Mouse (Mus musculus) heart, embryonic 15.5 days (tissue): ENCODE results near the gene Pla2g4b. TPM values are rescaled to one million over a fixed set of nuclear protein-coding genes. Genes with fewer than 3 reads are reported as not detected.

Source experiments
- ATAC-seq: fragments of 200-750 bp; cut with Nextera tagmentation; replicated peaks from 2 replicates; pipeline ENCODE4 v1.8.0; 2017; ENCODE audit warnings: low read depth, moderate TSS enrichment; ENCODE audit not compliant: insufficient number of reproducible peaks, insufficient read depth, low FRiP score
- H3K27ac ChIP-seq: fragments of 300-500 bp; sonication (generic); 2 replicates; pipeline ENCODE4 v1.5.1; 2015; ENCODE audit warnings: mild to moderate bottlenecking, inconsistent platforms
- H3K27me3 ChIP-seq: fragments of 300-500 bp; sonication (generic); 2 replicates; pipeline ENCODE4 v1.6.1; 2015; ENCODE audit warnings: inconsistent platforms
- H3K36me3 ChIP-seq: fragments of 300-500 bp; sonication (generic); 2 replicates; pipeline ENCODE4 v1.6.1; 2015; ENCODE audit warnings: mild to moderate bottlenecking, inconsistent platforms
- H3K4me1 ChIP-seq: fragments of 300-500 bp; sonication (generic); replicated peaks from 2 replicates; pipeline ENCODE4 v1.6.1; 2015; ENCODE audit warnings: inconsistent platforms
- H3K4me2 ChIP-seq: fragments of 300-500 bp; sonication (generic); 2 replicates; pipeline ENCODE4 v1.6.1; 2015; ENCODE audit warnings: inconsistent platforms, mild to moderate bottlenecking, moderate library complexity
- H3K4me3 ChIP-seq: fragments of 300-500 bp; sonication (generic); 2 replicates; pipeline ENCODE4 v1.5.1; 2015; ENCODE audit warnings: mild to moderate bottlenecking, inconsistent platforms
- H3K9ac ChIP-seq: fragments of 300-500 bp; sonication (generic); 2 replicates; pipeline ENCODE4 v1.6.1; 2015; ENCODE audit warnings: mild to moderate bottlenecking, inconsistent platforms
- H3K9me3 ChIP-seq: fragments of 300-500 bp; sonication (generic); replicated peaks from 2 replicates; pipeline ENCODE4 v1.6.1; 2016; ENCODE audit warnings: inconsistent platforms
- WGBS: fragments of 180-500 bp; shearing (Covaris S2); methylation state at CpG from one replicate; pipeline ENCODE4 v1.1.7; 2015; ENCODE audit warnings: mixed read lengths; 5-methylcytosine and 5-hydroxymethylcytosine counted together
- polyA plus RNA-seq: library from polyadenylated mRNA; unstranded; fragments of >200 nt; fragmentation: Nextera tagmentation; extraction: Ambion mirVana; gene quantifications from 2 replicates; pipeline ENCODE4 v1.2.1, GENCODE M21; 2015

Pla2g4b gene
- 0.90 and 1.3 TPM in 2 replicates for polyA plus RNA-seq

DNA sequence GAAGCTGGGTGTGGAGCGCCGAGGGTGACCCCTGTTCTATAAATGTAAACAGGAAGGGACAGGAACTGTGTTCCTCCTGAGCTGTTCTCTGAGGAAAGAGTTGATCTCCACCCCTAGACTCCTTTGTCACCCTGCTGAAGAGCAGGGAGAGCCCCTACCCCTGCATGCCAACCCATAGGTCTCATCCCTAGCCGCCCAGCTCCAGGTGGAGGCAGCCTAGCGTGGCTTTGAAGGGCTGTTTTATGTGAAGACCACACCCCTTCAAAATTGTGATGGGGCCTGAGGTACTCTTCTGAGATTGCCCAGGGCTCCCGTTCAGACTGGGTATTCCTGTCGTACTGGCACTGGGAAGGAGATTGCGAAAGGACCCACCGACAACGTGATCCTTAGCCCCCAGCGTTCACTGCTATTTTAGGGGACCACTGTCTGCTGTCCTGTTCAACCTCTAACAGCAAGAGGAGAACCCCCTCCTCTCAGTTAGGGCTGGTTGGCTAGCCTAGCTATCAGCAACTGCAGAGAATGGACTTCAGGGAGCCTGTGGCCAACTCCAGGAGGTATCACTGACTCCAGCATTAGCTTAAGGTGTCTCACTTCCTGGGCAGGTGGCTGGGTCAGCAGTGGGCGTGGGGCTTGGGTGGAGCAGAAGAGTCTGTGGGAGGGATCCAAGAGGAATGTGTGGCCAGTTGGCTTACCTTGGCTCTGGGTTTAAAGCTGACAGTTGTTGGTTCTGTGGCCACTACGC, at the start of gene Pla2g4b:
Gene Pla2g4b (plus strand): TSS at position 692 of the 742 bp plus-strand sequence.
- 85% methylated on average over 12 of the region's 12 CpGs for WGBS
- no peak within 1 kb of the TSS for H3K4me3 ChIP-seq
- H3K4me1 ChIP-seq = peaks cover 10% of the 10 kb centered on the region
- no peaks in the 10 kb centered on the region for H3K27me3 ChIP-seq
- ATAC-seq = no peak
- H3K36me3 ChIP-seq = peaks cover 28% of the 10 kb centered on the region; the same call in 1 of the 2 replicates
- H3K9me3 ChIP-seq = no peaks in the 10 kb centered on the region
- no peak within 1 kb of the TSS for H3K9ac ChIP-seq
- H3K27ac ChIP-seq = no peak within 1 kb of the TSS
- H3K4me2 ChIP-seq = no peak within 1 kb of the TSS

DNA sequence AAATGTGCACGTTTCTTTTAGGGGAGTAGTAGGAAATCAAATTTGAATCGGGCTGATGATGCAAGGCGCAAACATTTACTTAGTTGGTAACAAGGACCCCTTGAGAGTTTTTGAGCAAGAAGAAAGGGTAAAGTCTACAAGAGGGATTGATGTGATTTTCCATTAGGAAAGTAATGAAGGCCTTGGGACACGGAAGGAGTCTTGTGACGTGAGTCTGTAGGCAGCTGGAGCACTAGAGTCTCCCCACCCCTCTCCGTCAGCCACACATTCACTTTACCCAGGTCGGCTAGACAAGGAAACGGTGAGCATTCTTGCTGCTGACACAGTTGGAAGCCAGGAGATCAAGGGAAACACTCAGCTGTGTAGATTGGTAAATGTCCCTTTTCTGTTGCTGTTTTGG, 47.3 kb upstream of the Pla2g4b start:
- Histone ChIP-seq H3K4me2 (no peak overlapping the region), H3K27me3 (no peaks in the 10 kb centered on the region), H3K9me3 (no peaks in the 10 kb centered on the region), H3K9ac (no peak overlapping the region), H3K4me1 (peaks cover 8% of the 10 kb centered on the region; the same call in 1 of the 2 replicates), H3K36me3 (no peaks in the 10 kb centered on the region), H3K4me3 (no peak overlapping the region), H3K27ac (no peak overlapping the region)
- no peak for ATAC-seq
- WGBS = 63% methylated on average over 8 of the region's 8 CpGs

- H3K4me2 ChIP-seq = no peak overlapping the region
- no peak for ATAC-seq
- WGBS = 55% methylated on average over 6 of the region's 6 CpGs
Observed at GRCm38 (mm10) chr2:119986369-119986768, 46.8 kb upstream of the Pla2g4b start.

DNA sequence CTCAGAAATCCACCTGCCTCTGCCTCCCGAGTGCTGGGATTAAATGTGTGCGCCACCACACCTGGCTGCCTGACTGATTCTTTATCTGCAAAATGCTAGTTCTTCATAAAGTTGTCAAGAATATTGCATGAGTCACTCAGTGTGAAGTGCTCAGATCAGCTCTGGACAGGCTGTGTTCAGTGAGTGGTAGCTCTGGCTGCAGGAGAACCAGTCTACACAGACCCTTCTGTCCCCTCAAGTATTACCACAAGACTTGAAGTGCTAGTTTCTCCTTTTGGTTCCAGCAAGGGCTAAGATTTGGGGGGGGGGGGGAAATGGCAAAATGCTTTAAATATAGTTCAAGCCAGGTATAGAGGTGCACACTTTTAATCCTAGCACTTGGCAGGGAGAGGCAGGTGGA, 45.8 kb upstream of the Pla2g4b start:
- no peak for ATAC-seq
- Histone ChIP-seq H3K9ac (no peak overlapping the region), H3K9me3 (no peaks in the 10 kb centered on the region), H3K4me3 (no peak overlapping the region), H3K36me3 (no peaks in the 10 kb centered on the region), H3K27me3 (no peaks in the 10 kb centered on the region), H3K4me2 (no peak overlapping the region), H3K4me1 (peaks cover 8% of the 10 kb centered on the region; the same call in 1 of the 2 replicates), H3K27ac (no peak overlapping the region)
- WGBS = 94% methylated on average over 2 of the region's 2 CpGs

More at GRCm38 (mm10) chr2:119986369-119986768, 46.8 kb upstream of the Pla2g4b start:
- Histone ChIP-seq H3K4me3 (no peak overlapping the region), H3K36me3 (no peaks in the 10 kb centered on the region), H3K9me3 (no peaks in the 10 kb centered on the region), H3K27ac (no peak overlapping the region), H3K9ac (no peak overlapping the region), H3K4me1 (peaks cover 8% of the 10 kb centered on the region; the same call in 1 of the 2 replicates), H3K27me3 (no peaks in the 10 kb centered on the region)

DNA sequence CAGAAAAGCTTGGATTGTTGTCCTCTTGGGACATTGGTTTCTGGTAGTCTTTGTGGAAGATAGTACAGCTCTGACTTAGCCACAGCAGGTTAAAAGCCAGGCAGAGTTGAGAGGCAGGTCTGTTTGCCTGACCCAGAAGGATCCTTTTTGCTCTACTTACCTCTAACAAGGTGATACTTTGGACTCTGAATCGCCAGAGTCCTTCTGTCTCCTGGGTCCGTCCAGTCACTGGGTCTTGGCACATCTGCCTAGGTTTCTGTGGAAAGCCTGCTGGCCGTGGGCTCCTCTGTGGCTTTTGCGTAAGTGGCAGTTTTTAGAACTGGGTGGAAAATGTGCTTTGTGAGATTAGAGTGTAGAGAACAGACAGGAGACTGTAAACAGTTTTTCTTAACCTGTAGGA, 44.3 kb upstream of the Pla2g4b start:
- Histone ChIP-seq H3K9me3 (no peaks in the 10 kb centered on the region), H3K4me3 (no peak overlapping the region), H3K4me2 (no peak overlapping the region), H3K9ac (no peak overlapping the region), H3K27ac (no peak overlapping the region), H3K27me3 (no peaks in the 10 kb centered on the region), H3K4me1 (peaks cover 8% of the 10 kb centered on the region; the same call in 1 of the 2 replicates), H3K36me3 (no peaks in the 10 kb centered on the region)
- WGBS = 85% methylated on average over 4 of the region's 4 CpGs
- no peak for ATAC-seq

DNA sequence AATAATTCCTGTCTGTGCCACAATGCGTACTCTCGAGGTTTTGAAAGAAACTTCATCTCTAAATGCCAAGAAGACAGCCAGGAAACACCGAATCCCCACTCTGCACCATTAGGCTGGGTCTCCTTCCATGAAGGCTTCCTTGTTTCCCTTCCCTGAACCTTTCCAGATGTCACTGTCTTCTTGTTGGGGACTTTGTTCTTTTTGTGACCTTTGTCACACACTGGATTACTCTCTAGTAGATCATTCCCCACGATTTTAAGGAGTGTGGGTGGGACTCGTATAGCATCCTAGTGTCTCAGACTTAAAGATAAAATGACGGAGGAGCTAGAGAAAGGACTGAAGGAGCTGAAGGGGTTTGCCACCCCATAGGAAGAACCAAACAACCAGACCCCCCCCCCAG, 42.3 kb upstream of the Pla2g4b start:
- 77% methylated on average over 6 of the region's 6 CpGs for WGBS
- no peak overlapping the region for H3K4me2 ChIP-seq
- no peak overlapping the region for H3K9ac ChIP-seq
- H3K9me3 ChIP-seq = no peaks in the 10 kb centered on the region
- H3K4me3 ChIP-seq = no peak overlapping the region
- no peak overlapping the region for H3K27ac ChIP-seq
- H3K36me3 ChIP-seq = no peaks in the 10 kb centered on the region
- no peaks in the 10 kb centered on the region for H3K27me3 ChIP-seq
- no peak for ATAC-seq
- peaks cover 19% of the 10 kb centered on the region for H3K4me1 ChIP-seq

GRCm38 (mm10) chr2:119992349-119992748, 40.9 kb upstream of the Pla2g4b start:
- no peak overlapping the region for H3K9ac ChIP-seq
- no peaks in the 10 kb centered on the region for H3K9me3 ChIP-seq
- 59% methylated on average over 2 of the region's 2 CpGs for WGBS
- no peaks in the 10 kb centered on the region for H3K27me3 ChIP-seq
- no peak for ATAC-seq
- no peak overlapping the region for H3K4me3 ChIP-seq
- H3K27ac ChIP-seq = no peak overlapping the region
- H3K36me3 ChIP-seq = no peaks in the 10 kb centered on the region
- no peak overlapping the region for H3K4me2 ChIP-seq
- H3K4me1 ChIP-seq = peaks cover 21% of the 10 kb centered on the region

- Histone ChIP-seq H3K4me1 (peaks cover 22% of the 10 kb centered on the region), H3K27me3 (no peaks in the 10 kb centered on the region)
- 49% methylated on average over 2 of the region's 2 CpGs for WGBS
Observed at GRCm38 (mm10) chr2:119993515-119993914, 39.7 kb upstream of the Pla2g4b start.

GRCm38 (mm10) chr2:119994839-119995238, 38.4 kb upstream of the Pla2g4b start:
- ATAC-seq = no peak
- H3K9ac ChIP-seq = no peak overlapping the region
- H3K27me3 ChIP-seq = no peaks in the 10 kb centered on the region
- no peaks in the 10 kb centered on the region for H3K36me3 ChIP-seq
- H3K27ac ChIP-seq = peak overlapping the region; percentile 78
- peaks cover 22% of the 10 kb centered on the region for H3K4me1 ChIP-seq
- H3K9me3 ChIP-seq = no peaks in the 10 kb centered on the region
- WGBS = 54% methylated on average over 6 of the region's 6 CpGs
- H3K4me2 ChIP-seq = no peak overlapping the region
- no peak overlapping the region for H3K4me3 ChIP-seq

More at GRCm38 (mm10) chr2:119993515-119993914, 39.7 kb upstream of the Pla2g4b start:
- no peak overlapping the region for H3K4me3 ChIP-seq
- no peak for ATAC-seq
- no peak overlapping the region for H3K27ac ChIP-seq
- H3K9ac ChIP-seq = no peak overlapping the region
- no peaks in the 10 kb centered on the region for H3K36me3 ChIP-seq
- no peak overlapping the region for H3K4me2 ChIP-seq
- no peaks in the 10 kb centered on the region for H3K9me3 ChIP-seq

DNA sequence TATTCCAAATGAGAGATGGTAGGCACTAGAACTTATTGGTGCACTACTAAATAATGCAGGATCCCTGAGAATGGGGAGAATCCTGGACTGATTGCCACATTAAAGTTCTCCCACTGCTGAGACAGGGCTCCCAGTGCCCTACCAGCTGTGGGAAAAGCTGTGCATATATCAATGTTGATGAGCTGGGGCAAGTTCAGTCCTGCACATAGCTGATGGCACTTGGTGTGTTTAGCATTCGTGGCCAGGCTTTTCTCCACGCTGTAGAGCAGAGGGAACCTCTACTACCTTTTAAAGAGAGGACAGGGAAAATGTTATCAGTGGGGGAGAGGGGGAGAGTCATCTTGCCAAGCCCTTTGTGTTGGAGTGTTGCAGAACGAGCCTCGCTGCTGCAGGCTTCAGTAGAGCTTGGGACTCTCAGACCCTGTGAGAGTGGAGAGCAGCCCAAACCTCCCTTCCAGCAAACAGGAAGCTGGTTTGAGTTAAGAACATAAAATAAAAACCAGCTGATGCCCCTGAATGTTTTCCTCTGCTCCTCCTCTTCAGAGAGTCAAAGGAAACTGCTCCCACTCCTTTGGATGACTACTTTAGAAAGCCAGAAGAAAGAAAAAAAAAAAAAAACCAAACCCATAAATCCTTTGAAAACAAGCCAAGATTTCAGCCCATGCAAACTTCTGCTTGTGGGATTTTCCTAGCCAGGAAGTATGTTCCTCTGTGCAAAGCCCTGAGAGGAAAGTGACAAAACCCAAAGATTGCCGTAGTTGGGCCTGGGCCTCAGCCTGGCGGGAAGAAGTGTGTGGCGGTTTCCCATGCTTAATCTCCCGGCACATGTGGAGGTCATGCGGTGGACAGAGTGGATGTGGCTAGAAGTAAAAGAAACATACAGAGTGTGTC, 37.6 kb upstream of the Pla2g4b start:
- H3K27me3 ChIP-seq = no peaks in the 10 kb centered on the region
- WGBS = 30% methylated on average over 9 of the region's 9 CpGs
- no peaks in the 10 kb centered on the region for H3K36me3 ChIP-seq
- H3K4me1 ChIP-seq = peaks cover 24% of the 10 kb centered on the region
- H3K4me2 ChIP-seq = no peak overlapping the region
- H3K27ac ChIP-seq = peak overlapping the region; percentile 78
- H3K9ac ChIP-seq = no peak overlapping the region
- ATAC-seq = peak; percentile 51; the same call in 1 of the 2 replicates
- no peaks in the 10 kb centered on the region for H3K9me3 ChIP-seq
- no peak overlapping the region for H3K4me3 ChIP-seq

DNA sequence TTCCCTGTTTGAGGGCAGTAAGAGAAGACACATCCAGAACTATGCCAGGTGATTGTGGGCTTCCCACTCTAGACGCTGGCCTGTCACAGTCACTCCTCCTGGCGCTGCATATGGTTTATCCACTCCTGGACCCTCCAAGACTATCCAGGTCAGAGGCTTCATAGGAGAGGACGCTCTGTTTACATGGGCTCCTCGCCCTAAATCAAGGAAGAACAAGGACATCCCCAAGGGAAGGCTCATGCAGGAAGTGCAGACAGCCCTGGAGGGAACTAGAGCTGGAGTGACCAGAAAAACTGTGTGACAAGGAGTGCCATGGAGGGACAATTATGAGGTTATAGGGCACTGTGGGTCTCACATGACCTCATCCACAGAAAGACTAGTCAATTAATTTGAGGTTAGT, 35.9 kb upstream of the Pla2g4b start:
- no peaks in the 10 kb centered on the region for H3K36me3 ChIP-seq
- H3K9ac ChIP-seq = no peak overlapping the region
- peaks cover 34% of the 10 kb centered on the region for H3K4me1 ChIP-seq
- H3K4me2 ChIP-seq = no peak overlapping the region
- H3K4me3 ChIP-seq = no peak overlapping the region
- H3K27me3 ChIP-seq = no peaks in the 10 kb centered on the region
- H3K27ac ChIP-seq = no peak overlapping the region
- WGBS = 72% methylated on average over 4 of the region's 4 CpGs
- no peaks in the 10 kb centered on the region for H3K9me3 ChIP-seq
- ATAC-seq = no peak
